Mouse (Mus musculus): Measurements from ENCODE around the gene Rnf208. TPM values are rescaled to one million over a fixed set of nuclear protein-coding genes. Genes with fewer than 3 reads are reported as not detected.

Gene Rnf208
- polyA plus RNA-seq, 1 experiment from 2014 or later = 0.74 TPM

DNA sequence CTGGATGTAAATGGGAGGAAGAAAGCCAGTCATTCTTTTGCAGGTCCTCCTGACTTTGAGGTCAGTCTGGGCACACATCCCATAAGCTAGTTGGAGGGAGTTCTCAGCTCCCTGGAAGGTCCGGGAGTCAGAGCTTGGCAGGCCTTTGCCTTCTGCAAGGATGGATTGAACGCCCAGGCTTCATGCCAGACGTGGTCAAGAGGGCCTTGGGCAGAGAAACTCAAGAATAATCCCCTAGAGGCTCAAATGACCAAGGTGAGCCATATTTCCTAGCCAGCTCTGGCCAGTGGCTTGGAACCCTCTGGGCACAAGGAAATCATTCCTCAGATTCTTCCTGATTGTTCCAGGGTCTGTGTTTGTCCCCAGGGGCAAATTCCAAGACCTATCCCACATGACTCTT is 22.8 kb downstream of the Rnf208 start:
- no peak for ATAC-seq (ENCODE audit: low read depth)
- Histone ChIP-seq H3K4me3 (replicated peaks) (peak overlapping the region; percentile 87; the same call in 1 of the 2 replicates), H3K27me3 (0 out of 2 replicates have a peak, but pooled peaks cover 10% of the 10 kb centered on the region), H3K9ac (peak overlapping the region; percentile 87), H3K4me2 (peak overlapping the region; percentile 99), H3K9me3 (replicated peaks) (no peaks in the 10 kb centered on the region), H3K4me1 (replicated peaks) (peaks cover 71% of the 10 kb centered on the region), H3K27ac (no peak overlapping the region), H3K36me3 (peaks cover 18% of the 10 kb centered on the region)
- 63% methylated on average over 3 of the region's 3 CpGs for WGBS (ENCODE audit: insufficient replicate concordance)
- no peak for DNase-seq

- no peak for DNase-seq
- peaks cover 30% of the 10 kb centered on the region for H3K36me3 ChIP-seq
- peak overlapping the region; percentile 37 for H3K9ac ChIP-seq
- peak overlapping the region; percentile 66; the same call in 1 of the 2 replicates for H3K27ac ChIP-seq
- peak overlapping the region; percentile 99 for H3K4me2 ChIP-seq
- H3K27me3 ChIP-seq = 0 out of 2 replicates have a peak, but pooled peaks cover 10% of the 10 kb centered on the region
- 43% methylated on average over 6 of the region's 6 CpGs for WGBS (ENCODE audit: insufficient replicate concordance)
- peaks cover 83% of the 10 kb centered on the region for H3K4me1 ChIP-seq (replicated peaks)
- ATAC-seq (ENCODE audit: low read depth) = no peak
- no peaks in the 10 kb centered on the region for H3K9me3 ChIP-seq (replicated peaks)
- peak overlapping the region; percentile 29 for H3K4me3 ChIP-seq (replicated peaks)
Observed at GRCm38 (mm10) chr2:25265897-25266656, 24.0 kb downstream of the Rnf208 start.

- WGBS (ENCODE audit: insufficient replicate concordance) = 49% methylated on average over 2 of the region's 2 CpGs
- no peak for DNase-seq
- H3K4me1 ChIP-seq (replicated peaks) = peaks cover 85% of the 10 kb centered on the region
Observed at GRCm38 (mm10) chr2:25266720-25267119, 24.7 kb downstream of the Rnf208 start.

DNA sequence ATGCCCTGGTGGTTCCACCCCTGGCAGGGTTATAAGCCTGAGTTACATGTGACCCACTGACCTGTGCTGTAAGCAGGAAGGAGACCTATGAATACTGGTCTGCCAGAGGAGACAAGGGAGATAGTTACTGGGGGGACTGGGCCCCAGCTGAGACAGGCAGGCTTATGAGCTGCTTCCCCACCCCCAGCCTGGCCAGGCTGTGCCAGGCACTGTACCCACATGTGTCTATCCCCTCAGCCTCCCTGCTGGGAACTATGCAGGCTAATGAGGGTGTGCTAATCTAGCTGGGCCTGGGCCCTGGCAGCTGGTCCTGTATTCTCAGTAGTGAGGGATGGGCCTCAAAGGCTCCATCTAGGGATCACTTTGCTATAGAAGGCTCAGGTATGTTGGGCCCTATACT is 25.2 kb downstream of the Rnf208 start:
- Histone ChIP-seq H3K27me3 (0 out of 2 replicates have a peak, but pooled peaks cover 10% of the 10 kb centered on the region), H3K9me3 (replicated peaks) (no peaks in the 10 kb centered on the region), H3K4me2 (0 out of 2 replicates have a peak overlapping the region, but pooled peaks have one; percentile 99), H3K9ac (peak overlapping the region; percentile 37), H3K4me3 (replicated peaks) (no peak overlapping the region), H3K36me3 (peaks cover 32% of the 10 kb centered on the region), H3K27ac (peak overlapping the region; percentile 66), H3K4me1 (replicated peaks) (peaks cover 80% of the 10 kb centered on the region)
- DNase-seq (no peak), ATAC-seq (ENCODE audit: low read depth) (no peak)

More at GRCm38 (mm10) chr2:25266720-25267119, 24.7 kb downstream of the Rnf208 start:
- peaks cover 32% of the 10 kb centered on the region for H3K36me3 ChIP-seq
- peak overlapping the region; percentile 37 for H3K9ac ChIP-seq
- no peaks in the 10 kb centered on the region for H3K9me3 ChIP-seq (replicated peaks)
- H3K4me3 ChIP-seq (replicated peaks) = 0 out of 2 replicates have a peak overlapping the region, but pooled peaks have one; percentile 29
- H3K27ac ChIP-seq = peak overlapping the region; percentile 66
- no peak for ATAC-seq (ENCODE audit: low read depth)
- H3K27me3 ChIP-seq = 0 out of 2 replicates have a peak, but pooled peaks cover 10% of the 10 kb centered on the region
- H3K4me2 ChIP-seq = peak overlapping the region; percentile 99

DNA sequence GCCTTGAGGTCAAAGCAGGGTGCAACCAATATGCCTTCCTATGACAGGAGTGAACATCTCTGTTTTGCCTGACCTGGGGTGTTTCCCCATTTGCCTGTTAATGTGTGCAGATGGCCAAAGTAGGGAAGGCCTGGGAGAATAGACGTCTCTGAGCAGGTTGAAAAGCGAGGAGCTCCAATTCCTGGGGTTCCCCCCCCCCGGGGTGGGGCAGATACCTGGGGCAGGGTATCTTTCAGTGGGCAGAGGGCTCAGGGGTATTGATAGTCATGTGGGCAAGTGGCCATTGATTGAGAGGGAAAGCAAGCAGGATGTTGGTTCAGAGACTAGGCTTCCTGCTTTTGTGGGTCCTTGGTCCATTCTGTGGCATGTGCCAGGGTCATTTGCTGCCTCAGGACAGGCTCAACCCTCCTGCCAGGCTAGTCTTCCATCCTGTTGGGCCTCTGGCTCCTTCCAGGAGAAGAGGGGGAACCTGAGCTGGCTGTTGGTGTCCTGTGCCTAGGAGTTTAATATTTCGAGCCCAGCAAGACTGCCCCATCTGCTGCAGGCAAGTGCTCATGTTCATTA is 25.8 kb downstream of the Rnf208 start:
- Histone ChIP-seq H3K36me3 (peaks cover 32% of the 10 kb centered on the region), H3K4me3 (replicated peaks) (no peak overlapping the region), H3K4me1 (replicated peaks) (peaks cover 81% of the 10 kb centered on the region), H3K27ac (peak overlapping the region; percentile 16; the same call in 1 of the 2 replicates), H3K4me2 (no peak overlapping the region), H3K27me3 (0 out of 2 replicates have a peak, but pooled peaks cover 10% of the 10 kb centered on the region), H3K9me3 (replicated peaks) (no peaks in the 10 kb centered on the region), H3K9ac (0 out of 2 replicates have a peak overlapping the region, but pooled peaks have one; percentile 7)
- WGBS (ENCODE audit: insufficient replicate concordance) = 69% methylated on average over 4 of the region's 4 CpGs
- no peak for ATAC-seq (ENCODE audit: low read depth)
- DNase-seq = no peak

GRCm38 (mm10) chr2:25271827-25272511 is 29.9 kb downstream of the Rnf208 start, which contains the start of the genes Ssna1 and Anapc2:
Gene Ssna1, minus strand, starts transcription at chr2:25272438.
Gene Anapc2, plus strand, starts transcription at chr2:25272478.
- Histone ChIP-seq H3K9me3 (replicated peaks) (no peaks in the 10 kb centered on the region), H3K36me3 (peaks cover 69% of the 10 kb centered on the region), H3K27ac (peak within 1 kb of the TSS; percentile 86), H3K4me2 (peak within 1 kb of the TSS; percentile 93), H3K9ac (peak within 1 kb of the TSS; percentile 90), H3K27me3 (no peaks in the 10 kb centered on the region), H3K4me3 (replicated peaks) (peak within 1 kb of the TSS; percentile 94), H3K4me1 (replicated peaks) (peaks cover 52% of the 10 kb centered on the region)
- ATAC-seq (ENCODE audit: low read depth) = peak; percentile 94
- peak; percentile 97 for DNase-seq
- WGBS (ENCODE audit: insufficient replicate concordance) = under 1% methylated on average over 55 of the region's 55 CpGs

DNA sequence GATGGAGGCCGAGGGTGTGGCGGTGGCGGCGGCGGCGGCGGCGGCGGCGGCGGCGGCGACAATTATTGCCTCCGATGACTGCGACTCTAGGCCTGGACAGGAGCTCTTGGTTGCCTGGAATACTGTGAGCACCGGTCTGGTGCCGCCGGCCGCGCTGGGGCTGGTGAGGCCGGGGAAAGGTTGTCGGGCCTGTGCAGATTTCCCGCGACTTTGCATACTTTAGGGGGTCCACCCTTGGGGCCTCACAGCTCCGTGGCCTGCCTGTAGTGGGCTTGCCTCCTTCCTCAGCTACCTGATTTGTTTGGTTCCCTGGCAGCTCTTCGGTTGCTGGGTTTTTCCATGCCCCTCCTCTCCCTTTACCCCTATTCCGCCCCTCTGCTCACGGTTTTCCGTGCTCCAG is 30.5 kb downstream of the Rnf208 start:
- peak overlapping the region; percentile 93 for H3K4me2 ChIP-seq
- DNase-seq (no peak), ATAC-seq (ENCODE audit: low read depth) (peak; percentile 55)
- H3K9ac ChIP-seq = peak overlapping the region; percentile 90
- peaks cover 46% of the 10 kb centered on the region for H3K4me1 ChIP-seq (replicated peaks)
- H3K36me3 ChIP-seq = peaks cover 74% of the 10 kb centered on the region
- WGBS (ENCODE audit: insufficient replicate concordance) = under 1% methylated on average over 29 of the region's 29 CpGs
- peak overlapping the region; percentile 86 for H3K27ac ChIP-seq
- H3K27me3 ChIP-seq = no peaks in the 10 kb centered on the region
- H3K4me3 ChIP-seq (replicated peaks) = peak overlapping the region; percentile 94
- no peaks in the 10 kb centered on the region for H3K9me3 ChIP-seq (replicated peaks)

DNA sequence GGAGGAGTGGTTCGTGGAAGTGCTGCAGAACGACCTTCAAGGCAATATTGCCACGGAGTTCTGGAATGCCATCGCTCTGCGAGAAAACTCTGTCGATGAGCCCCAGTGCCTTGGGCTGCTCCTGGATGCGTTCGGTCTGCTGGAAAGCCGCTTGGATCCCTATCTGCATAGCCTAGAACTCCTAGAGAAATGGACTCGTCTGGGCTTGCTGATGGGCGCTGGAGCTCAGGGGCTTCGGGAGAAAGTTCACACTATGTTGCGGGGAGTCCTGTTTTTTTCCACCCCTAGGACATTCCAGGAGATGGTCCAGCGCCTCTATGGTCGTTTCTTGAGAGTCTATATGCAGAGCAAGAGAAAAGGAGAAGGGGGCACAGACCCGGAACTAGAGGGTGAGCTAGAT is 31.0 kb downstream of the Rnf208 start:
- 32% methylated on average over 16 of the region's 16 CpGs for WGBS (ENCODE audit: insufficient replicate concordance)
- DNase-seq (no peak), ATAC-seq (ENCODE audit: low read depth) (no peak)
- Histone ChIP-seq H3K27me3 (no peaks in the 10 kb centered on the region), H3K36me3 (peaks cover 77% of the 10 kb centered on the region), H3K4me3 (replicated peaks) (peak overlapping the region; percentile 94), H3K4me2 (peak overlapping the region; percentile 93), H3K27ac (peak overlapping the region; percentile 86), H3K9me3 (replicated peaks) (no peaks in the 10 kb centered on the region), H3K9ac (peak overlapping the region; percentile 90), H3K4me1 (replicated peaks) (peaks cover 41% of the 10 kb centered on the region)

- Histone ChIP-seq H3K4me2 (no peak overlapping the region), H3K27me3 (no peaks in the 10 kb centered on the region), H3K4me1 (replicated peaks) (no peaks in the 10 kb centered on the region), H3K36me3 (peaks cover 95% of the 10 kb centered on the region), H3K9me3 (replicated peaks) (no peaks in the 10 kb centered on the region), H3K9ac (no peak overlapping the region), H3K27ac (no peak overlapping the region), H3K4me3 (replicated peaks) (no peak overlapping the region)
- peak; percentile 34; the same call in 1 of the 2 replicates for ATAC-seq (ENCODE audit: low read depth)
- DNase-seq = peak; percentile 68
- WGBS (ENCODE audit: insufficient replicate concordance) = 57% methylated on average over 13 of the region's 13 CpGs
Observed at GRCm38 (mm10) chr2:25278928-25279882, 37.1 kb downstream of the Rnf208 start.

DNA sequence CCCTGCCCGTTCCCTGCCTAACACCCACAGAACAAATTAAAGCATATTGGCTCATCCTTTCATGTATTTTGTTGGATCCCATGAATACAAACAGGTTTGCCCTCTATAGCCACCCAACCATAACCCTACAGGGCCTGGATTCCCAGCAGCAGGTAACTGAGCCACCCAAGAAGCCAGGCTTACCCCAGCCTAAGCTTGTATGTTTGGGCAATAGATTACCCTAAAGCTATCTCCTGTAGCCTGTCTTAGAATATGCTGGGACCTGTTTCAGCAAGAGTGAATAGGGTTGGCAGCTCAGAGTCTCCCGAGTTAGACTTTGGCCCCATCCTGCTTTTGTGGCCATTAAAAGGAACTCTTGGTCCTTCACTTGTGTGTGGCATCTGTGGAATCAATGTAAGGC is 43.5 kb downstream of the Rnf208 start:
- H3K9me3 ChIP-seq (replicated peaks) = no peaks in the 10 kb centered on the region
- ATAC-seq (ENCODE audit: low read depth) (no peak), DNase-seq (no peak)
- H3K9ac ChIP-seq = no peak overlapping the region
- no peak overlapping the region for H3K27ac ChIP-seq
- H3K36me3 ChIP-seq = peaks cover 54% of the 10 kb centered on the region
- peaks cover 26% of the 10 kb centered on the region for H3K4me1 ChIP-seq (replicated peaks)
- no peak overlapping the region for H3K4me2 ChIP-seq
- H3K27me3 ChIP-seq = peaks cover 32% of the 10 kb centered on the region
- 73% methylated on average over 2 of the region's 2 CpGs for WGBS (ENCODE audit: insufficient replicate concordance)
- H3K4me3 ChIP-seq (replicated peaks) = no peak overlapping the region
